Mouse (Mus musculus) lung, adult 18-20 months (tissue): ENCODE measurements at regions not wholly inside any gene's neighbourhood (a gene's known extent, or its start where the extent isn't known, plus 50 kb on each side); places are given as distances from the start of the nearest gene placed in this dataset.
A peak's percentile ranks its signal among the peaks of the same experiment; 100 is the strongest.

Experiments used
- DNase-seq, 2 experiments: peaks; one replicate each; pipeline ENCODE4 v3.0.0; 2022; ENCODE audit warnings: mixed read lengths in 2 of 2

DNA sequence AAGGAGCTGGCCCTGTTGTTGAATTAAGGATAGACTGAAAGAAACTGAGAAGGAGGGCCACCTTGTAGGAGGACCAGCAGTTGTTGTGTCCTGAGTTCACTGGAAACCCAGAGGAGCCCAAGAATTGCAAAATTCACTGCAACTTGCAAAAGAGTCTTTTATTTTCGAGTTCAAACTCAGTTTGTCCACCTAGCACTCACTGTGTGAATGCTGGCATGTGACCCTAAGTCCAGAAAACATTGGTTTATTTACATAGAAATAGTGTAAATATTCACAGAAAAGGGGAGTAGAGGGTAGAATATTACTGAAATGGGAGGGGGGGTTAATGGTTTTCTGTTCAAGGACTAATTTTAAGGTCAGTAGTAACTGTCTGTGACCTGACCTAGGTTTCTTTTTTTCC, 394.7 kb downstream of the 4933405O20Rik start:
- DNase-seq: no peak

DNA sequence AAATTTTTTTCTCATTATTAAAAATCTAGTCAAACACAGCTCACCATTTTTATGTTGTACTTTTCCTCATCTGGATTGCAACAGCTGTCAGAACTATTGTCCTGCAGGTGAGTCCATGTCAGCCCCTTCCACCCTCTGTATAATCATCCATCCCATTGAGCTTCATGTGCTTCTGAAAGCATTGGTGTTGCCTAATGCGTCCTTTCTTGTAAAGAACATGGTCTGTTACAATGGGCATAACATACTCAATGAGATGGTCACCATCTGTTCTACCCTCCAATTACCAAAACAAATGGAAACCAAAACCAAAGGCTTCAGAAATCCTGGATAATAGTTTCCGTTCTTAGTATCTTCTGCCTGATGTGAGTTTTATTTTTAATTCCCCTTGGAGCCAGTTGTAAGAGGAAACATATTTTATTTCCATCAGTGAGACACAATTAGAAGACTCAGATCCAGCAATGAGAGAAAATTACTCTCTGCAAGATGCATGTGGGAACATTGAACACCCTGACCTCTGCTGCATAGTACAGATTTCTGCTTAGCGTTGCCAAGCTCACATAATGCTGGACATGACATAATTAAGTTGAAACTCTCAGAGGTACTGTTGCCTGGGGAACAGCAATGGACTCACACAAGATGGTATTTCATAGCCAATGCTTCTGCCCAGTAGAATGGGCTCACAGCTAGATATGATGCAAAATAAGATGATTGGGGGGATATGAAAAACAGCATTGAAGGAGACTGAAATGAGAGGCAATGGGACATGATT, 443.1 kb downstream of the 4933405O20Rik start:
- DNase-seq: no peak

DNA sequence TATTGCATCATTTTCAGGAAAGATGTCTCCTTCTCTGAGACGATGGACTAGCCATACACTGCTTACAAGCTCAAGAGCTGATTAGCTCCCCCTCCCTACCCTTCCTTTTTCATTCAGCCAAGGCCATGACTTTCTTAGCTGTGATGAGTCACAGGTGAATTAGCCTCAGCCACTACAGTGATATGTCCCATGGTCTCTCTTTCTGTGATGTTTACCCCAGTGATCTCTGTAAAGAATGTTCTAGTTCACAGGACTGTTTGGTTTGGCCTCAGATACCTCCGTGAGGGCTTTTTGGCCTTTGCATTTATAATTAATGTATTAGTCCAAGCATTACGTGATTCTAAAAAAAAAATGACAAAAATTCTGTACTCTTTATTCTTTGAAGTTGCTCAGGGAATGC, 452.5 kb downstream of the 4933405O20Rik start:
- no peak for DNase-seq

DNA sequence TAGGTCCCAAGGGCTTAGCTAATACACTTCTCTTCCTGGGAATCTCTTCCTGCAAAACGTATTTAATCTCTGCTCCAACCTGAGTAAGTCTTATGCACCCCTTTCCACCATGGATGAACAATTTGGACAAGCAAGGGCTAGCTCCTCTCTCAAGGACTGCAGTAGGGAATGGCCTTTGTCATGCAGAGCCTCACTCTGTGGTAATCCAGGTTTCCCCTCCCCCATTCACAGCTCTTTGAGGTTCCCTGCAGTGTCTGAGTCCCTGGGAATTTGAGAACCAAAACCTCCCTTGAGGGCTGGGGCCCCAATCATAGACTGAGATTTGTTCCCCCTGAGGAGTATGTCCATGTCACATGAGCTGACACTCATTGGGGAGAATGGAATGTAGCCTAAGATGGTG, 442.5 kb upstream of the Ano5 start:
- no peak for DNase-seq

DNA sequence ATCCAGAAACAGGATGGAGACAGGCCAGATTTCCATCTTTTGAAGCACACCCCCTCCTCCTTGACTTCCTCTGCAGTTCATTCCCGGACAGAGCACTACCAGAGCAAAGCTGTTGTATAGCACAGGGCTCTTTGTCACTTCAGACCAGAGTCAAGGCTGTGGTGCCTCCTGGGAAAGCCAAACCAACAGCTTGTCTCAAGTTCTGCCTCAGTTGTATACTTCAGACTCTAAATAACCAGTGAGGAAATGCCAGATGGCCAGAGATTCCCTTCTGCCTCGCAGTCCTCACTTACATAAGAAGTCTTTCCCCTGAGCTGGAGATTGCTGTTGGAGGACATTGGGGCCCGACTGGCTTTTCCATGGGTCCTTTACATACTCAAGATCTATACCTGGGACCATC, 417.1 kb upstream of the Ano5 start:
- no peak for DNase-seq

DNA sequence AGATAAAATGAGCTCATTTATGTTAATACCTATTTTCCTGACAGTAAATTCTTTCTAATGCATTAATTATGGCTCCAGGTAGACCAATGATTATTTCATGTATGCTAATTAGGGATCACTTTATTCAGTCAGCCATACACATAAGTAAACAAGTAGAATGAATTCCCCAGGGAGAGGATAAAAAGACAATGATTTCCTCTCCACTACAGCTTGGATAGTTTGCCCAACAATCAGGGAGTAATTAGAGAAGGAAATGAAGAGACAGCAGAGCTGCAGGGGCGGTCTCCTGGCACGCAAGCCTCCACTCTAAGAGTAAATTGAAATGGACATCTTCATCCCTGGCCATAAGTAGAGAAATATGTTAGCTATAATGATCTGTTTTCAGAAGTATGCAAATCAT, 409.7 kb upstream of the Ano5 start:
- DNase-seq: no peak

DNA sequence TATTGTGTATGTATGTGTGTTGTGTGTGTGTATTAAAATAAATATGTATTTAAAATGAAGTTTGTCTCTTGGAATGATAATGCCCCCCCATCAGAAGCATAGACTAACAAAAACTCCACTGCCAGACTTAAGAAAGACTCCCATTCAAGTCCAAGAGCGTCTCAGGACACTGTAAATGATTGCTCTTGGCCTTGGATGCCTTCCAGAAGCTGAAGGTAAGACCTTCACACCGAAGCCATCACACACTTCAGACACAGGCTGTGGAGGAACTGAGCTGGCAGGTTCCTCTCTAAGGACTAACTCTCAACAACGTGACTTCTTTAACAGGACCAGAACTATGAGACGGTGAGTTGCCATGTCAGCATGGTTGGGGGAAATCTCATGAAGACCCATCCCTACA, 370.0 kb upstream of the Ano5 start:
- no peak for DNase-seq

DNA sequence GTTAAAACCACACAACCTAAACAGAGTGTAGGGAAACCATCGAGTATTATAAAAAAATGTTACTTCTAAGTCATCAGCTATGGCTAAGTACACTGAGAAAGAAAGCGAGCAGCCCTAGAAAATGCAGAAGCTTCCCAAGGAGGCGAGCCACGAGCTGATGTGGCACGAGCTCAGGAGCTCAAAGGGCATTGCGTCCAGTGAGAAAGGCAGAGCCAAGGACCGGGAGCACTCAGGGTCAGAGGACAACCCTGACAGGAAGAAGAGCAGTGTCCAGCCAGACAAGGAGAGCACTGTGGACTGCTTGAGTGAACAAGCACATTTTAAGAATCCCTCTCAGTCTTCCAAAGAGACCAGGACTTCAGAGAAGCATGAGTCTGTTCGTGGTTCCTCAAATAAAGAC, 335.6 kb upstream of the Ano5 start:
- DNase-seq: no peak

DNA sequence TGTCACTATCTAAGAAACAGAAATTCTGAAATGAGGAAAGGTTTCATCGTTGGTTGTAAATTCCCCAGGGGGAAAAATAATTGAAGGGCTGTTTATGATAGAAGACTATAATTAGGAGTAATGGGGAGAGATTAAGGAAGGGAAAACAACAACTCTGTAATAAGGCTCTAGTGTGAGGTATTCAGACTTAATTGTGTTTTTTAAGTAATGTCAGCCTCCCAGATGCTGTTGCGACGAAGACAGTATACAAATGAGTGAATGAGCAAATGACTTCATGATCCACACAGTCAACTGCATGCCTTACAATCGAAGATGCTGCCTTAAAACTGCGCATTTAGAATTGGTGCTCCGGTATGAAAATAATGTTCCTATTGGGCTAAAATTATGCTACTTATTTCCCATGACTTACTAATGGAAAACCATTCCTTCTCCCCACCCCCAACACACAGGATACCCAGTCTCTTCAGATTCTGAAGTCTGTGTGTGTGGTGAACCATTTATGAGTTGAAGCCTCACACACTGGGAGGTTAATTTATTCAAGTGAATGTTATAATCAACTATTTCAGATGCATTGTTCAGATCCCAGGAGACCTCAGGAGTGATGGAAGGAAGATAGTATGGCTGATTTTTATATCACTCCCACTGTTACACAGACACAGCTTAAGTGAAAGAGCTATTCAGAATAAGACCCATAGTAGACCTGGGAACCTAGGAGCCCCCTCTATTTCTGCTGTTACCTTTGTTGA, 295.2 kb upstream of the Ano5 start:
- no peak for DNase-seq

DNA sequence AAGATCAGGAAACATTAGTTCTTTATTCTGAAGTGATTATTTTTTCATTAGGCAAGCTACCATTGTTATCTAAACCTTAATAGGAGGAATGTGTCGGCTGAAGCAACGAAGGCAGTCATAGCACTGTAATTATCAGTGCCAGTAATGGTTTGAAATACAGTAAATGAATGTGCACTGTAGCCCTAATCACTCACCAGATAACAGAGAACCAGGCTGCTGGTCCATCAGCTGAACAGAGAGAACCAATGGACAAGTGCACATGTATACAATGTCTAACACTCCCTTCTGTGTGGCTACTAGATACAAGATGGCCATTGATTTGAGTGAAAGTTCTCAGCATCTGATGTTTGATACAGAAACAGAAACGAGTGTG, 294.6 kb upstream of the Ano5 start:
- no peak for DNase-seq

DNA sequence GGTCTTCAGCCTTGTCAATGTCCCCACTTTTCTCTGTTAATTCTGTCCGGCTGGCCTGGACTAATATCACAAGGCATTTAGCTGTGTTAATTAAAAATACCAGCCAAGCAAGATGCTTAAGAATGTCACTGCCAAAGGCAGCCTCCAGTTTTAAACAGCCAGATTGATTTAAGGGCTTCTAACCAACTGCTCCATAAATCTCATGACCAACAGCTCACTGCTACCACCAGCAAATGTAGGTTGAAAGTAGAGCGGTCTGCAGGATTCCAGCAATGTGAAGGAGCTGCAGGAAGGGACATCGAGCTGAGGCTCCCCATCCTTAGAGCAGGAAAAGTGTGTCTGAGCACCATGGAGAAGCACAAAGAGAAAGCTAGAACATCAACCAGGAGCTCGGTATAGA, 289.5 kb upstream of the Ano5 start:
- no peak for DNase-seq

DNA sequence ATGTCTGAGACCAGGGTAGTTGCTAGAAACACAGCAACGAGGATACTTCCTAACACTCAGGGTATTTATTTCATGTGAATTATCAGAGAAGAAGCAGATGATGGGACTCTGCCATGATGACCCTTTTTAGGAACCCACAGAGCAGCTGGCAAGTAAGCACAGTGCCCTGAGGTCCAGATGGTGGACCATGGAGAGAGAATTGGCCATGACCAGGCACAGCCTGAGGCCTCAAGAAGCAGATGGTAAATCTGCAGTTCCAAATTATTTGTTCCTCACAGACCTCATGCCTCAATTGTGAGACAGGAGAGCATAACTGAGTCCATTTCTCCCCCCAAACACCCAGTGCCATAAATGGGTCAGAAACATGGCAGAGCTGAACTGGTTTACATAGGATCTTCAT, 289.0 kb upstream of the Ano5 start:
- no peak for DNase-seq

DNA sequence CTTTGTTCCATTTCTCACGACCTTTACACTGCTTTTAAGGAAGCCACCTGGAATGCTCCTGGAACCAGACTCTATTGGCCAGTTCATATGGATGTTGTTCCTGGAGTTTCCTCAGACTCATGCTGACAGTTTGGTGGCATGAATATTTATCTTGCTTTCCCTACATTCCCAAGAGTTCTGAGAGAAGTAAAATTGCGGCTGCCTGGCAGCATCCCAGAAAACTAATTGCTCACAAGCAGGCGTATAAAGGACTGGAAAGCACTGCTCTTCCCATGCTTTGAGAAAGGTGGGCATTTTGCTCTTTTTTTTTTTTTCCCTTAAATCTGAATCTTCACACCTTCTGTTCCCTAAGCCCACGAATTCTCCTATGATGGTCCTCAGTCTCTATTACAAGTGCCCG, 283.7 kb upstream of the Ano5 start:
- DNase-seq: no peak

DNA sequence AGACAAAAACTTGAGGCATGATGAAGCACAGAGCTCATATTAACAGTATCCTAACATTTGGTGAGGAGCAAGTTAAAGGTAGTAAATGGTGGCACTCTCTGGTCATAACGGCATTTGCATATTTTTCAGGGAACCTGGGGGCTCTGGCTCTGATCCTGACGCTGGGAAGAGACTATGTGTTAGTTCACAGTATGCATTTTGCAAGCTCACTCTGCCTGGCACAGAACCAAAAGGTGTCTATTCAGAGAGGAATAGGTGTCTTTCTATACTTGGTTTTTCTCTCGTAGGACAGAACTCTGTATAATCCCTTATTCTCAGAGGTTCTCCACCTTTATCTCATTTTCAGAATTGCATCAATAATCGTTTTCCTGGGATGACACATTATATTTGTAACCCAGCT, 276.2 kb upstream of the Ano5 start:
- DNase-seq: no peak

DNA sequence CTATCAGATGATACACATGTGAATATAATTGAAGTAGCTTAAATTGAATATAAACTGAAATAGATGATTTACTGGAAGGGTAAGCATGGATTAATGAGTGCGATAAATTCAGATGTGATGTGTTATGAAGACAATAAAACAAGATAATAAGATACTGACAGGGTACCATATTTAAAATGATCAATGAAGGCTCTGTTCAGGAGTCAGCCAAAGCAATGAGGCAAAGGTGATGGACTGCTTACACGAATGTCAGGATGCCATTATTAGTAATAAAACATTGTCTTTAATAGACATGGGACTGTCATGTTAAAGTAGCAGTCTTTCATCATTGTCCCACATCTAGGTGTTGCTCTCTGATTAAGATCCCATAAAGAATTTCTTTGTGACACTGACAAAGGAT, 263.1 kb upstream of the Ano5 start:
- no peak for DNase-seq

DNA sequence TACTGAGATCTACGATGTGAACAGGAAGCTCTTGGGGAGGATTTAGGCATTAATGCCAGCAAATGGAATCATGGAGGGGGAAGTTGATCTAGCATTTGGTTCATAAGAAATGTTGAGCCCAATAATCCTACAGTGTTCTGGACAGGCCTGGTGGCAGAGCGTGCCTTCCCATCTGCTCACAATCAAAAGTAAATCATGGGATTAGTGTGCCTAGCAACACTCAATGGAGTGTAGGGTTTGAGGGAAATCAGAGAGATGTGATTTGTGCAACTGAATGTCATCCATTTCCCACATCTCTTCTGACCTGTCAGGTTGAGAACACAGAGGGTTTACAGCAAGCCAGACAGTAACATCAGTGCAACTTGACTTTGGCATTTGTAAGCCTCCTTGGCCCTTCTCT, 256.4 kb upstream of the Ano5 start:
- DNase-seq: no peak

DNA sequence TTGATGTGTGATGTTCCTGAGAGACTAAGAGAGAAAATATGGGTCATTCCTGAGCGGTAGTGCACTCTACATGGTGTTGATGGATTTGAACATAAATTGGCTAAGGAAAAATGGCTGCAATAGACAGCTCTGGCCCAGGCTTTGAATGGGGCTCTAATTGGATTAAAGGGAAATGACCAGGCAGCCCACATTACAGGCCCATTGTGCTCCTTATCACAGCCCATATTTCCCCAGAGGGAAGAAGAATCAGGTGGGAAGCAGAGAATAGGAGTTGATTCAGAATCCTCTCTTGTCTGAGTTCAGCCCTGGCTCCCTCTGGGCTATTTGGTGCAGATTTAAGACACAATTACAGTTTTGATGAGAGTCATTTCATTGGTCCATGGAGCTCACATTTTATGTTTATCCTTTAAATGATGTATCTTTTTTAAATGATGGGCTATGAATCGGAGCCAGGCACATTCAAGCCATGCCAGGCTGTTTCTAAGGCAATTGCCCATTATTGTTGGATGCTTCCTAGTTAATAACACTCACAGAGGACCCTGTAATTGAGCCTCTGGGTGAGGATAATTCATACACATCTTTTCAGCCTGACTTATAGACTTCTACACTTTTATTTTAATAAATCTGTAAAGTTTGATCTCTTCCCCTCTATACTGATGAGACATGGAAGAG, 251.5 kb upstream of the Ano5 start:
- no peak for DNase-seq

DNA sequence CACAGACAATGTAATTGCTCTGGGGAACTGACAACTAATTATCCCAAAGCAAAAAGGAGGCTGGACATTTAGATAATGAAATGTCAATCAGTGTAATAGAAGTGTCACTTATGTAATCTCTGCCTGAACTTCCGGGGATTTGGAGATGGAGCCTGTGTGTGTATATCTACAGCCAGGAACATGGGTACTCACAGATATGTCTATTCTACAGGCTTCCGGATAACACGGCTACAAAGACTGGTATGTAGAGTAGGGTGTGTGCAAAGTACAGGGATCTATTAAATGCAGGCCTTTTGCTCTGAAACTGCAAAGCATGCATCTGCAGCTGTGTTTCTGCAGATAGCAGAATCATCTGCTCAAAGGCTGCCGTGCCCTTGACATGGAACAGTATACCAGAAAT, 246.7 kb upstream of the Ano5 start:
- no peak for DNase-seq

DNA sequence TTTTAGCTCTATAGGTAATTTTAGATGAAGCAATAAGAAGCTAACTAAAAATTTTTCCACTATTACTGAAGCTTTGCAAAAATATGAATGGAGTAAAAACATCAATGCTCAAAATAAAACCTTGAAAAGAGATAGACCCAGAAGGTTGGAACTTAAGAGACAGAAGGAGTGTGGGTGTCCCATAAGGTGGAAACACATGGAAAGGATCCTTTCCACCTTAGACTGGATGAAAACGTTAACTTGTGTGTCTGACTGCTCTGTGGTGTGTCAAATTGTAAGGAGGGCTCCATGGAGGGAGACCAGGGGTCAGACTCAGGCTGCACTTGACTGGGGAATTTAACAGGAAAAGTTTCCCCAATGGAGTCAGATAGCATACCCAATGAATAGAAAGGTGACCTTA, 244.9 kb upstream of the Ano5 start:
- no peak for DNase-seq

DNA sequence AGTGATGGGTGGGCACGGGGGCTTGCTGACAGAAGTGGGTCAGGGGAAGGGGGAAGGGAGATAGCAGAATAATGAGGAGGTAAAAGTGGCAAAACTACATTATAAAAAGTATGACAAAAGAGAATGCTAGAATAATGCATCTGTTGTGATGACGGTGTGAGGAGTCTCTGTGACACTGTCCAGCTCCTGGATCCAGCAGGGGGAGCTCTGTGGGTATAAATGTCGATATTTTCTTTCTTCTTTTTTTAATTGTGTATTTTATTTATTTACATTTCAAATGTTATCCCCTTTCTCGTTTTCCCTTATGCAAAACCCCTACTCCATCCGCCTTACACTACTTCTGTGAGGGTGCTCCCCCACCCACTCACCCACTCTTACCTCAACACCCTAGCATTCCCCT, 243.9 kb upstream of the Ano5 start:
- no peak for DNase-seq

DNA sequence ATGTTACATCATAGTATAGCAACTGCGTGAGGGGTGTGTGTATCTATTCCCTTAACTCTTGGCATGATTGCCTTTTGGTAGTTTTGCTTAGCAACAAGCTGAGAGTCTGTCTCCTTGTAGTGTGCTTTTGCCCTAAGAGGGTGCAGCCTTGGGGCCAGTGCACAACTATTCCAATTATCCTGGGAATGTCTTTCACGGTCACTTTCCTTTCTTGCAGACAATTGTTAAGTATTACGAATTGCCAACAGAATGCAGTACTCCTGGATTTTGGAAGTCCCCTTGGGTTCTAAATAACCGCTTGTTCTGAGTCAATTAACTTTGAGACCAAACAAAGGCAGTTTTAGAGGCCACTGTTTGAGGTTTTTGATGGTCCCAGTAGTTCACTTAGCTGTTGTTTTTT, 242.1 kb upstream of the Ano5 start:
- DNase-seq: peak in 1 of 2 experiments; percentile 1

DNA sequence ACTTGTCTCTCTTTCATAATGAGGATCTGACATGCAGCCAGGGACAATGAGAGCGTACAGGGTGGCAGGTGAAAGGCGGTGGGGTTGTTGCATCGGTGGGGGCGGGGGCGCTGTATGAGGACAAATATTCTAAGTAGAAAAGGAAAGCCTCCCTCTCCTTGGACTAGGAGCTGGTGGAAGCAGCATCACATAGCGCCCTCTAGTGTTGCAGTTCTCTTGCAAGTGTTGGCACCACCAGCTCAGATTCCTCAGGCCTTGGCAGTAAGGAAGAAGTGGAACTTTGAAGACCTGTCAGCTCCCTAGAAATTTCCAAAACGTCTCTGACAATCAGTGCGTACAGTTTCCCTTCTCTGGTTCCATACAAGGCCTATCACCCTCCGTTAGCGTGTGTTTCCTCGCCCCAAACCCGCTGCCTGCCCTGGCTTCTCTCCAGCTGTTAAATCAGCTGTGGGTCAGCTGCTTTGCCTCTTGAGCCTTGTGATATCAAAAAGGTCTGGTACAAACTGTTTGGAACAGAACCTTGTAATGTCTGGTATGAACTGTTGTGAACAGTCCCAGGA, 240.2 kb upstream of the Ano5 start:
- peak; percentile 10 to 23 for DNase-seq

DNA sequence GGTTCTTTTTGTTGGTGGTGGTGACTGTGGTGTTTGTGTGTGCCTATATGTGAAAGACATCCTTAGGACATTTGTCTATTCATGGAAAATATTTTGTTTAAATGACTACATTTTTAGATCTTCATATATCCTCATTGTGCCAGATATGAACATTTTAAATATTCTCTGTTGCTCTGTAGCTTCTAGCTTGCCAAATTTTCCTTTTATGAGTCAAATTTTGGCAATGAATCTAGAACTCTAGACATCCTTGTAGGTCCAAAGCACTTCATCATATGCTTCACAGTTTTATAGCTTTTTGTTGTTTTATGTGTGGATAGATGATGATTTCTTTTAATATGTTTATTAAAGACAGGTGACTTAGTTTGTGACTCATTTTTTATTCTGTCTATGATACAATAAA, 229.4 kb upstream of the Ano5 start:
- DNase-seq: no peak

DNA sequence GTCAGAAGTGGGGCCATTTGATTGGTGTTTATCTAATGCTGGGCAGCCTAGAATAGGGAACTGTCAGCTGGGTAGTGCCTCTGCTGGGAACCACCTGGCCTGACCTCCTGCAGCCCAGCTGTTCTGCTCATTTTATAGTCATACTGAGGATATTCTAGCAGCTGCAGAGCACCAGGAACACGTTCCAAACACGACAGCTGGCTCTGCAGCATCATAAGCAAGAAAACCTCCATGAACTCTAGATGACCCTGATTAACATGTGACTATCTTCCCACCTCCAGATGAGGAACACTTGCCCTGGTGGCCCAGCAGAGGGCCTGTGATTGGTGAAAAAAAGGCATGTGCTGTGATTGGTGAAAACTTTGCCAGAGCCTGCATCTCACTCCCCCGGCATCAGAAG, 210.6 kb upstream of the Ano5 start:
- DNase-seq: peak; percentile 38 to 51
